Mouse (Mus musculus) testis, adult 2 months (tissue): ENCODE measurements at regions not wholly inside any gene's neighbourhood (a gene's known extent, or its start where the extent isn't known, plus 50 kb on each side); places are given as distances from the start of the nearest gene placed in this dataset.

Source experiments
- H3K27ac ChIP-seq: fragments of 200-500 bp; 2 replicates; pipeline ENCODE4 v1.5.1; 2012; ENCODE audit warnings: low read depth, low read length; ENCODE audit not compliant: control insufficient read depth, insufficient read depth
- H3K27me3 ChIP-seq: fragments of 200-500 bp; 2 replicates; pipeline ENCODE4 v1.6.1; 2012; ENCODE audit warnings: mild to moderate bottlenecking, low read length, moderate library complexity; ENCODE audit not compliant: control insufficient read depth, insufficient read depth
- H3K36me3 ChIP-seq: fragments of 200-500 bp; 2 replicates; pipeline ENCODE4 v1.6.1; 2012; ENCODE audit warnings: mild to moderate bottlenecking, low read length; ENCODE audit not compliant: control insufficient read depth, insufficient read depth
- H3K4me1 ChIP-seq: fragments of 200-500 bp; 2 replicates; pipeline ENCODE4 v1.6.1; 2012; ENCODE audit warnings: low read length; ENCODE audit not compliant: control insufficient read depth, insufficient read depth
- H3K4me3 ChIP-seq: fragments of 200-500 bp; 2 replicates; pipeline ENCODE4 v1.5.1; 2012; ENCODE audit warnings: low read depth, mild to moderate bottlenecking, low read length, moderate library complexity, mixed read lengths; ENCODE audit not compliant: control insufficient read depth
- CTCF ChIP-seq: fragments of 200-500 bp; IDR thresholded peaks from 2 replicates; pipeline ENCODE4 v1.5.1; 2012; ENCODE audit warnings: low read depth, mild to moderate bottlenecking, inconsistent platforms, low read length, moderate library complexity; ENCODE audit not compliant: control insufficient read depth, insufficient read depth, insufficient replicate concordance
- POLR2A ChIP-seq: fragments of 200-500 bp; IDR thresholded peaks from 2 replicates; pipeline ENCODE4 v1.6.1; 2012; ENCODE audit warnings: low read depth, mild to moderate bottlenecking, inconsistent platforms, low read length, moderate library complexity; ENCODE audit not compliant: control insufficient read depth

DNA sequence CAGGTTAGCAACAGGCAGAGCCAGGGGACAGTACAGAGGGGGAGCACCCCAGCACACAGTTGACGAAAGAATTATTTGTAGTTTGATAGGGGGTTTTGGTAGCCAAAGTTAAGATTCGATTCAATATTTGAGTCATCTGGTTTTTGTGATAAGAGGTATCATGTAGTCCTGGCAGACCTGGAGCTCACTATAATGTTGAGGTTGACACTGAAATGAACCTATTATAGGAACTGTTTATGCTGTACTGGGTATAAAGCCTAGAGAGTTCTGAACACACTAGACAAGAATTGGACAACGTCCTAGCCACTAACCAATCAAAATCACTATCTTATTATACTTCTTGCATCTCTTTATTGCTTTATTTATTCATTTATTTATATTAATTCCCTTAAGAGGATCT lies 284.4 kb upstream of the Thbs1 start:
- TF ChIP-seq CTCF: no peak
- no peak for TF ChIP-seq POLR2A
- Histone ChIP-seq H3K36me3 (no peaks in the 10 kb centered on the region), H3K27ac (no peak overlapping the region), H3K27me3 (no peaks in the 10 kb centered on the region), H3K4me1 (no peaks in the 10 kb centered on the region), H3K4me3 (no peak overlapping the region)

DNA sequence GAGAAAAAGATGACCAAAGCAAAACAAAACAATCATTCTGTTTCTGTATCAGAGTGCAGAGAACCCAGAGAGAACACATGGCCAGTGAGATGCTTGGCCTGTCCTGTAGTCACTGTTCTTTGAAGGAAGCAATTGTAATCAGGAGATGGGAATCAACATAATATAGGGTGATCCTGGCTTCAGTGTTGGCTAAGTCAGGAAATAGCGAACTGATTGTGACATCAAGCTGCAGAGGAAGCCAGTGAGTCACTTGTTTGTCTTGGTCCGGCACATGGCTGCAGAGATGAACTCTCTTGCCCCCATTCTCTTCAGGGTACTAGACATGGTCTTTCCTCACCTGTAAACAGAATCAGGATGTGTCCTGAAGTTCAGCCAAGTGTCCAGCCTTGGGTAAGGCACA lies 273.3 kb upstream of the Thbs1 start:
- no peak overlapping the region for H3K27ac ChIP-seq
- H3K27me3 ChIP-seq: no peaks in the 10 kb centered on the region
- H3K4me3 ChIP-seq: no peak overlapping the region
- H3K36me3 ChIP-seq: no peaks in the 10 kb centered on the region
- no peak for TF ChIP-seq POLR2A
- no peak for TF ChIP-seq CTCF
- no peaks in the 10 kb centered on the region for H3K4me1 ChIP-seq

DNA sequence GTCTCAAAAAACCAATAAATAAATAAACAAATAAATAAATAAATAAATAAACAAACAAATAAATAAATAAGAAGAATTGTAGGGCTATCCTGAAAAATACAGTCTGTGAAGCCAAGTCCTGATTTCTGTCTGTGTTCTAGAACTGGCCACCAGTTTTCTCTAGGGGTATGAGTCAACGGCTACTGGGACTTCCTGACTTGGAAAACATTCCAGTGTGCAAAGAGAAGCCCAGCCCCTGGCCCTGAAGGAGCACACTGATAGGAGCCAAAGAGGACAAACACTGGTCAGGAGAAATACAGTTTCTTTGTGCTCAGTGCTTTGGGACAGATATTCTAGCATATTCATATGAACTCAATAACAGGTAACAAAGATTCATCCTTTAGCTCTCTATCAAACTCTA lies 271.3 kb upstream of the Thbs1 start:
- no peaks in the 10 kb centered on the region for H3K4me1 ChIP-seq
- H3K4me3 ChIP-seq: no peak overlapping the region
- no peaks in the 10 kb centered on the region for H3K36me3 ChIP-seq
- no peak overlapping the region for H3K27ac ChIP-seq
- no peaks in the 10 kb centered on the region for H3K27me3 ChIP-seq
- TF ChIP-seq POLR2A (no peak), CTCF (no peak)

DNA sequence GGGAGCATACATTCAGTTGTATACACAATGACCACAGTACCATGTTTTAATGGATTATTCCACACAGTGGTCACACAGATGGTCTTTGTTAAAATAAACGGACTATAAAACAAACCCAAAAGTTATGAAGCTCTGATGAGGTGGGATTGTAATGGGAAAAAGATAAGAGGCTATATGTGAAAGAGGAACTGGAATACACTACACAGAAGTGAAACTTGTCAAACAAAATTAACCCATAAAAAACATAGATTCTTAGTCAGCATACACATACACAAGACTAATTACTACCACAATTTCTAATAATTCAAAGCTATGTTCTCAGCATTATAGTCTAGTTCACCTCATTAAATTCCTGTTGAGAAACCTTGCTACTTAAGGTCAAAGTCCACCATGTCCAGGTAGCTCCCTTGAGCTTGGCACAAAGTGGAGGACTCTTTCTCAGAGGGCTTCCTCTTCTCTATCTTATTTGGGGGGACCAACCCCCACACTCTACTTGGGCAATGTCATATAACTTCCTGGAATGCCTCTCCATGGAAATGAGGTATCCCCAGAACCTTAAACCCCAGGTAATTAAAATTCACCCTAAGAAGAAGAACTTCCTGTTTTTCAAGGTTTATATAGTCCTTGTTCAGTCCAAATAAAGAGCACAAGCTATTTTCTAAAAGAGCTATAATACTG lies 269.2 kb upstream of the Thbs1 start:
- H3K27me3 ChIP-seq: no peaks in the 10 kb centered on the region
- H3K36me3 ChIP-seq: no peaks in the 10 kb centered on the region
- H3K27ac ChIP-seq: no peak overlapping the region
- TF ChIP-seq POLR2A (no peak), CTCF (no peak)
- H3K4me3 ChIP-seq: no peak overlapping the region
- no peaks in the 10 kb centered on the region for H3K4me1 ChIP-seq

DNA sequence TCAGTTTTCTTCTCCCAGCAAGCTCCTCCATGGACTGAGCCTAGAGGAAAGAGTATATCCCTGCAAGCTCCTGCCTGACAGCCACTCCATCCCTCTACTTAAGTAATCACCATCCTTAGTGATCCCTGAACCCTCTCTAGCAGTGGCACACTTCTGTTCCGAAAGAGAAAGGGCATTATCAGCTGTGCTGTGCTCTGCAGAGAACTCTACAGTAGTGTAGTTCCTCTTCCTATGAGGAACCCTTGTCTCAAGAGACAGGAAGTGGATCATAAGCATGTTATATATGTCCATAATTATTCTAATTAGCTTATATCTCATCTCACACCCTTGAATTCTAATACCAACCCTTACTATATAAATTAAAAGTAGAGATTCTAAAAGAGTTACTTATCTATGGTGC lies 259.2 kb upstream of the Thbs1 start:
- Histone ChIP-seq H3K36me3 (no peaks in the 10 kb centered on the region), H3K4me3 (no peak overlapping the region), H3K27me3 (no peaks in the 10 kb centered on the region), H3K4me1 (no peaks in the 10 kb centered on the region), H3K27ac (no peak overlapping the region)
- TF ChIP-seq POLR2A: no peak
- no peak for TF ChIP-seq CTCF

DNA sequence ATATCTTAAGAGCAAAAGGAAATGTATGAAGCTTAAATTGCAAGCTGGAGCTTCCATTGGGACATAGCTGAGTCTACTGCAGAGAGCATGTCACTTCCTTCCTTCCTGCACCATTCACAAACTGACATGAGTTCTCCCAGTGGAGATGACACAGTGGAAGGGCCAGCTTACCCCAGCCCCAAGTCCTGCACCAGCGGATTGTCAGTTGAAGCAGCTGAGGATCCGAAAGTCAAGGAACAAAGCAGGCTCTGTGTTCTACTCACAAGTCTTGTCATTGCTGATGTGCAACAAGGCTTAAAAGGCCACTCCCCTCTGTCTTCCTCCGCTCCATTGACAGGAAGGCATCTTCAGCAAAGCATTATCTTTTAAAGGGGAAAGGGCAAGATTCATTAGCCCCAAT lies 249.4 kb upstream of the Thbs1 start:
- no peak overlapping the region for H3K4me3 ChIP-seq
- no peaks in the 10 kb centered on the region for H3K27me3 ChIP-seq
- H3K4me1 ChIP-seq: no peaks in the 10 kb centered on the region
- no peak overlapping the region for H3K27ac ChIP-seq
- H3K36me3 ChIP-seq: no peaks in the 10 kb centered on the region
- TF ChIP-seq POLR2A (no peak), CTCF (no peak)

DNA sequence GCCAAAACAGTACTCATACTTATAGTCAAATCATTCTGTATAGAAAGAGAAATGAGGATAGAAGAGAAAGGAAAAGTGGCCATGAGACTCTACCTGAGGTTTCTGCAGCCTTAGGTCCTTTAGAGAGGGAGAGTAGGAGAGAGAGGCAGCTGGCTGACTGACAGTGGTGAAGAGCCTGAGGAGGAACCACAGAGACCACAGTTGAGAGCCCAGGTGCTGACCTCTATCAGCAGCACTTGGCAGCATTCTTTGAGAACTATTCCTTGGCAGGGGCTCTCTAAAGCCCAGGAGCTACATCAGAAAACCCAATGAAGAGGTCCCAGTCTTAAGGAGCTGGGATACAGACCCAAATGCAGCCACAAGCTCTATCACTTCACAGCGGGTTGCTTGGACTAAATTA lies 246.6 kb upstream of the Thbs1 start:
- Histone ChIP-seq H3K27me3 (no peaks in the 10 kb centered on the region), H3K4me1 (no peaks in the 10 kb centered on the region), H3K36me3 (no peaks in the 10 kb centered on the region), H3K27ac (no peak overlapping the region), H3K4me3 (no peak overlapping the region)
- TF ChIP-seq CTCF (no peak), POLR2A (no peak)

DNA sequence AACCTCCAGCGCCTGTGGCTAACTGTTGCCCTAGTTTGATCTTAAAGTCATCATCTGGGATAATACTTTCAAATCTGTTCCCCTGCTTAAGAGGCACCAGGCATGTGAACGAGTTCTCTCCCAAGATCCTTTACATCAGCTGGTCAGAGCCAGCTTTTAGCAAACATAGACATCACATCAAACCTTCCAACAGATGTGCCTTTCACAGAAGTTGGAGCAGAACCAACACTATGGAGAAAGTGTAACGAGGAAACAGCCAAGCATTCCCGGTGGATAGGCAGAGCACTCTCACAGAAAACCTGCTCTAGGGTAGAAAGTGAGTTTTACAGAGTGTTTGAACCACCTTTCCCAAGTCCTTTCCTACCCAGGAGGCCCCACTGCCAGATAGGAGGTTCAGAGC lies 244.7 kb upstream of the Thbs1 start:
- H3K4me1 ChIP-seq: no peaks in the 10 kb centered on the region
- no peak overlapping the region for H3K4me3 ChIP-seq
- TF ChIP-seq CTCF (no peak), POLR2A (no peak)
- no peaks in the 10 kb centered on the region for H3K36me3 ChIP-seq
- no peaks in the 10 kb centered on the region for H3K27me3 ChIP-seq
- no peak overlapping the region for H3K27ac ChIP-seq
